Mouse (Mus musculus) liver, postnatal 0 days (tissue): ENCODE measurements at regions not wholly inside any gene's neighbourhood (a gene's known extent, or its start where the extent isn't known, plus 50 kb on each side); places are given as distances from the start of the nearest gene placed in this dataset.

Experiments
- ATAC-seq: fragments of 200-750 bp; cut with Nextera tagmentation; 2 replicates; pipeline ENCODE4 v1.8.0; 2017; ENCODE audit warnings: mild to moderate bottlenecking, moderate library complexity
- DNase-seq: peaks from one replicate; pipeline ENCODE4 v3.0.0-alpha.2; 2016
- H3K27ac ChIP-seq: fragments of 300-500 bp; sonication (generic); 2 replicates; pipeline ENCODE4 v1.5.1; 2014; ENCODE audit warnings: antibody characterized with exemption, moderate library complexity, mild to moderate bottlenecking, low read depth
- H3K27me3 ChIP-seq: fragments of 300-500 bp; sonication (generic); 2 replicates; pipeline ENCODE4 v1.6.1; 2014; ENCODE audit warnings: low read length, control low read depth, mixed read lengths; ENCODE audit not compliant: insufficient read depth
- H3K36me3 ChIP-seq: fragments of 300-500 bp; sonication (generic); replicated peaks from 2 replicates; pipeline ENCODE4 v1.6.1; 2014; ENCODE audit warnings: mild to moderate bottlenecking, control low read depth, low read length, moderate library complexity, mixed read lengths; ENCODE audit not compliant: insufficient read depth
- H3K4me1 ChIP-seq: fragments of 300-500 bp; sonication (generic); 2 replicates; pipeline ENCODE4 v1.6.1; 2014; ENCODE audit warnings: antibody characterized with exemption, mild to moderate bottlenecking, control low read depth; ENCODE audit not compliant: insufficient read depth
- H3K4me2 ChIP-seq: fragments of 300-500 bp; sonication (generic); 2 replicates; pipeline ENCODE4 v1.6.1; 2014; ENCODE audit warnings: low read depth, mild to moderate bottlenecking, low read length, moderate library complexity, mixed read lengths
- H3K4me3 ChIP-seq: fragments of 300-500 bp; sonication (generic); 2 replicates; pipeline ENCODE4 v1.5.1; 2014; ENCODE audit warnings: low read depth, low read length
- H3K9ac ChIP-seq: fragments of 300-500 bp; sonication (generic); replicated peaks from 2 replicates; pipeline ENCODE4 v1.6.1; 2014; ENCODE audit warnings: mild to moderate bottlenecking, moderate library complexity
- H3K9me3 ChIP-seq: fragments of 300-500 bp; sonication (generic); 2 replicates; pipeline ENCODE4 v1.6.1; 2016; ENCODE audit warnings: mild to moderate bottlenecking, control low read depth, low read length, mixed read lengths
- CTCF ChIP-seq: sonication (generic); IDR thresholded peaks from 2 replicates; pipeline ENCODE4 v1.5.1; 2016; ENCODE audit warnings: antibody characterized with exemption, low read depth
- EP300 ChIP-seq: IDR thresholded peaks from 2 replicates; pipeline ENCODE4 v1.6.1; 2016; ENCODE audit warnings: antibody characterized with exemption, low read depth, mild to moderate bottlenecking
- WGBS: fragments of 180-500 bp; shearing (Covaris S2); extraction: QIAGEN DNeasy Blood & Tissue Kit; methylation state at CpG from one replicate; pipeline ENCODE4 v1.1.7; 2014; ENCODE audit not compliant: insufficient replicate concordance; 5-methylcytosine and 5-hydroxymethylcytosine counted together

DNA sequence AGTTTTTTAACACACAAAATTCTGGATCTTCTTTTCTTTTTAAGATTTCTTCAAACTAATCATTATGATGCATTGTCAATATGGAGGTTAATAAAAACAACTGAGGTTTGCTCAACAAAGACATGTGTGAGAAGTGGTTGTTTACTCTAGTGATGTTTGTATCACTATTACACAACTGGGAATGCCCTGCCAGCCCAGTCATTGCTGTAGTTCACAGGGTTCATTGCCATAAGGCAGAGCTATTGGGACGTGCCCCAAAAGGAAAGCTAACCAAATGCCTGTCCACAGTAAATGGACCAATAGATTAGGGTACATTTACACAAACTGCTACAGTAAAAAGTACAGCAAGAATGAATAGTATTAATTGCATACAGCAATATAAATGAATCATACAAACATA is 84.9 kb downstream of the Mrpl39 start:
- no peak for DNase-seq
- 45% methylated on average over 1 of the region's 1 CpGs for WGBS
- TF ChIP-seq CTCF (no peak), EP300 (no peak)
- Histone ChIP-seq H3K9ac (no peak overlapping the region), H3K27me3 (no peaks in the 10 kb centered on the region), H3K27ac (no peak overlapping the region), H3K4me1 (no peaks in the 10 kb centered on the region), H3K36me3 (no peaks in the 10 kb centered on the region), H3K9me3 (no peaks in the 10 kb centered on the region), H3K4me2 (no peak overlapping the region), H3K4me3 (no peak overlapping the region)
- ATAC-seq: no peak

DNA sequence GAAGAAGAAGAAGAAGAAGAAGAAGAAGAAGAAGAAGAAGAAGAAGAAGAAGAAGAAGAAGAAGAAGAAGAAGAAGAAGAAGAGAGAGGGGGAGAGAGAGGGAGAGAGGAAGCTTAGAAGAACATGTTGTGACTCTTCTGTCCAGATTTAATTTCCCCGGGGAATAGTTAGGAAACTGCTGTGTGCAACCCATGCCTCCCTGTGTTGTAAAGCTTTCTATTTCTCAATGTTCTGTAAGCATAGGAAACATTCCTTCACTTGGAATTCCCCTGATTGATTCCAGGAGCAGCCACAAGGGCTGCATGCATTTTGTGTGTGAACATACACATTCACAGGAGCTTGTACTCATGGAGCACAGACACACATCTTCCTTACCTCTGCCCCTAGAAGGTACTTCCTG is 81.7 kb downstream of the Mrpl39 start:
- H3K36me3 ChIP-seq: no peaks in the 10 kb centered on the region
- H3K27me3 ChIP-seq: no peaks in the 10 kb centered on the region
- no peak overlapping the region for H3K4me3 ChIP-seq
- no peak overlapping the region for H3K4me2 ChIP-seq
- ATAC-seq: no peak
- no peaks in the 10 kb centered on the region for H3K9me3 ChIP-seq
- DNase-seq: no peak
- H3K4me1 ChIP-seq: no peaks in the 10 kb centered on the region
- TF ChIP-seq CTCF (no peak), EP300 (no peak)
- WGBS: 80% methylated on average over 1 of the region's 1 CpGs
- H3K9ac ChIP-seq: no peak overlapping the region
- no peak overlapping the region for H3K27ac ChIP-seq

- Histone ChIP-seq H3K9me3 (no peaks in the 10 kb centered on the region), H3K4me3 (no peak overlapping the region), H3K36me3 (no peaks in the 10 kb centered on the region), H3K27ac (no peak overlapping the region), H3K4me1 (no peaks in the 10 kb centered on the region), H3K9ac (no peak overlapping the region), H3K27me3 (no peaks in the 10 kb centered on the region), H3K4me2 (no peak overlapping the region)
- no peak for TF ChIP-seq CTCF
- 56% methylated on average over 3 of the region's 3 CpGs for WGBS
- ATAC-seq (no peak), DNase-seq (no peak)
Measured at GRCm38 (mm10) chr16:84661879-84662278, 73.7 kb downstream of the Mrpl39 start.

DNA sequence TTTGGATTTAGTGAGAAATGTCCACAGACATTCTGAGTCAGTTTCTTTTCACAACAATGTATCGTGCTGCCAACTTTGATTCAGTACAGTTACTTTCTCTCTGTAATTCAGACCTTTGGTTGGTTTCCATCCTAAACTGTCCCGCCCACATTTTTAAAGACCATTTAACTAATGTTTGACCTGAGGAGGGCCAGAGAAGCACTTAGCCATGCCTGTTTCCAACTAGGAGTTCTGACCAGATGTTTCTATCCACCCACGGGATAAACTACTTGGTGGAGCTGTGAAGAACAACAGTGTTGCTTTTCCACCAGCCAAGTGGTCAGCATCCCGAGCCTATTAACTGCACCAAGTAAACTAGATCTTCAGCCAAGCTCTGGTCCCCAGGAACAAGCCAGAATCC is 72.0 kb downstream of the Mrpl39 start:
- H3K9ac ChIP-seq: no peak overlapping the region
- H3K27ac ChIP-seq: no peak overlapping the region
- DNase-seq (no peak), ATAC-seq (no peak)
- TF ChIP-seq CTCF (no peak), EP300 (no peak)
- H3K4me3 ChIP-seq: no peak overlapping the region
- H3K36me3 ChIP-seq: no peaks in the 10 kb centered on the region
- H3K4me2 ChIP-seq: no peak overlapping the region
- whole genome bisulfite sequencing: 72% methylated on average over 4 of the region's 4 CpGs
- H3K9me3 ChIP-seq: no peaks in the 10 kb centered on the region
- no peaks in the 10 kb centered on the region for H3K4me1 ChIP-seq
- no peaks in the 10 kb centered on the region for H3K27me3 ChIP-seq
